Mouse (Mus musculus) stomach, postnatal 0 days (tissue): Measurements from ENCODE around the gene Utf1. TPM values are rescaled to one million over a fixed set of nuclear protein-coding genes. Genes with fewer than 3 reads are reported as not detected.
A peak's percentile ranks its signal among the peaks of the same experiment; 100 is the strongest.

Source experiments
- ATAC-seq: fragments of 200-750 bp; cut with Nextera tagmentation; 2 replicates; pipeline ENCODE4 v1.8.0; 2017; ENCODE audit not compliant: low FRiP score, low TSS enrichment
- DNase-seq: peaks from one replicate; pipeline ENCODE4 v3.0.0-alpha.2; 2016; ENCODE audit warnings: low spot score
- H3K27ac ChIP-seq: fragments of 300-500 bp; sonication (generic); replicated peaks from 2 replicates; pipeline ENCODE4 v1.5.1; 2014; ENCODE audit warnings: mild to moderate bottlenecking, control low read depth
- H3K27me3 ChIP-seq: fragments of 300-500 bp; sonication (generic); 2 replicates; pipeline ENCODE4 v1.6.1; 2014; ENCODE audit warnings: low read length; ENCODE audit not compliant: control insufficient read depth, insufficient read depth
- H3K36me3 ChIP-seq: fragments of 300-500 bp; sonication (generic); 2 replicates; pipeline ENCODE4 v1.6.1; 2014; ENCODE audit warnings: low read length, mixed read lengths; ENCODE audit not compliant: control insufficient read depth, insufficient read depth
- H3K4me1 ChIP-seq: fragments of 300-500 bp; sonication (generic); replicated peaks from 2 replicates; pipeline ENCODE4 v1.6.1; 2014; ENCODE audit warnings: antibody characterized with exemption; ENCODE audit not compliant: control insufficient read depth, insufficient read depth
- H3K4me2 ChIP-seq: fragments of 300-500 bp; sonication (generic); replicated peaks from 2 replicates; pipeline ENCODE4 v1.6.1; 2014; ENCODE audit warnings: low read depth, mild to moderate bottlenecking, control low read depth, moderate library complexity
- H3K4me3 ChIP-seq: fragments of 300-500 bp; sonication (generic); 2 replicates; pipeline ENCODE4 v1.5.1; 2014; ENCODE audit warnings: low read depth, low read length, control low read depth
- H3K9ac ChIP-seq: fragments of 300-500 bp; sonication (generic); 2 replicates; pipeline ENCODE4 v1.6.1; 2014; ENCODE audit warnings: mild to moderate bottlenecking, low read length, control low read depth, mixed read lengths
- H3K9me3 ChIP-seq: fragments of 300-500 bp; sonication (generic); 2 replicates; pipeline ENCODE4 v1.6.1; 2016; ENCODE audit warnings: low read length; ENCODE audit not compliant: control insufficient read depth
- CTCF ChIP-seq: IDR thresholded peaks from 2 replicates; pipeline ENCODE4 v1.5.1; 2016; ENCODE audit warnings: antibody characterized with exemption, low read depth, mild to moderate bottlenecking, moderate library complexity
- EP300 ChIP-seq: optimal IDR thresholded peaks from 2 replicates; pipeline ENCODE3; 2016; ENCODE audit warnings: antibody characterized with exemption
- WGBS: fragments of 180-500 bp; shearing (Covaris S2); extraction: QIAGEN DNeasy Blood & Tissue Kit; methylation state at CpG from one replicate; pipeline ENCODE4 v1.1.7; 2014; 5-methylcytosine and 5-hydroxymethylcytosine counted together
- polyA plus RNA-seq: library from polyadenylated mRNA; unstranded; fragments of >200 nt; fragmentation: Nextera tagmentation; extraction: Ambion mirVana; gene quantifications from 2 replicates; pipeline ENCODE4 v1.2.1, GENCODE M21; 2015

Gene Utf1
- polyA plus RNA-seq, 1 experiment from 2014 or later: not detected

- Histone ChIP-seq H3K4me2 (peak overlapping the region; percentile 76), H3K4me3 (peak overlapping the region; percentile 60), H3K27ac (peak overlapping the region; percentile 78), H3K36me3 (no peaks in the 10 kb centered on the region), H3K27me3 (no peaks in the 10 kb centered on the region; the same call in 1 of the 2 replicates), H3K9me3 (no peaks in the 10 kb centered on the region), H3K9ac (peak overlapping the region; percentile 52), H3K4me1 (no peaks in the 10 kb centered on the region)
- no peak for TF ChIP-seq CTCF
- TF ChIP-seq EP300: no peak
- ATAC-seq (peak; percentile 69), DNase-seq (peak; percentile 66)
- under 1% methylated on average over 14 of the region's 16 CpGs for WGBS
Measured at GRCm38 (mm10) chr7:139951079-139951478, 7.5 kb downstream of the Utf1 start.

- H3K27me3 ChIP-seq: no peaks in the 10 kb centered on the region
- 73% methylated on average over 6 of the region's 6 CpGs for WGBS
- H3K9me3 ChIP-seq: no peaks in the 10 kb centered on the region
- ATAC-seq (no peak), DNase-seq (no peak)
- TF ChIP-seq CTCF (no peak), EP300 (no peak)
- H3K4me3 ChIP-seq: no peak overlapping the region
- H3K4me2 ChIP-seq: no peak overlapping the region
- no peaks in the 10 kb centered on the region for H3K36me3 ChIP-seq
- no peak overlapping the region for H3K9ac ChIP-seq
- no peak overlapping the region for H3K27ac ChIP-seq
- H3K4me1 ChIP-seq: no peaks in the 10 kb centered on the region
Measured at GRCm38 (mm10) chr7:139951991-139952633, 8.5 kb downstream of the Utf1 start.

GRCm38 (mm10) chr7:139955505-139955904 is 11.9 kb downstream of the Utf1 start:
- no peaks in the 10 kb centered on the region for H3K27me3 ChIP-seq
- ATAC-seq (no peak), DNase-seq (no peak)
- H3K4me2 ChIP-seq: no peak overlapping the region
- no peak overlapping the region for H3K27ac ChIP-seq
- WGBS: 85% methylated on average over 4 of the region's 4 CpGs
- no peak overlapping the region for H3K4me3 ChIP-seq
- H3K36me3 ChIP-seq: no peaks in the 10 kb centered on the region
- no peaks in the 10 kb centered on the region for H3K9me3 ChIP-seq
- TF ChIP-seq EP300 (no peak), CTCF (no peak)
- H3K4me1 ChIP-seq: no peaks in the 10 kb centered on the region
- no peak overlapping the region for H3K9ac ChIP-seq

GRCm38 (mm10) chr7:139956658-139957057 is 13.1 kb downstream of the Utf1 start:
- no peak overlapping the region for H3K4me3 ChIP-seq
- no peak overlapping the region for H3K9ac ChIP-seq
- no peak overlapping the region for H3K27ac ChIP-seq
- WGBS: 88% methylated on average over 3 of the region's 3 CpGs
- TF ChIP-seq CTCF (no peak), EP300 (no peak)
- no peak for DNase-seq
- no peaks in the 10 kb centered on the region for H3K9me3 ChIP-seq
- no peaks in the 10 kb centered on the region for H3K4me1 ChIP-seq
- no peaks in the 10 kb centered on the region for H3K36me3 ChIP-seq
- no peak for ATAC-seq
- H3K27me3 ChIP-seq: no peaks in the 10 kb centered on the region
- H3K4me2 ChIP-seq: no peak overlapping the region

GRCm38 (mm10) chr7:139957437-139957836 is 13.8 kb downstream of the Utf1 start:
- H3K9me3 ChIP-seq: no peaks in the 10 kb centered on the region
- H3K4me2 ChIP-seq: no peak overlapping the region
- H3K4me3 ChIP-seq: no peak overlapping the region
- ATAC-seq: no peak
- no peak for DNase-seq
- H3K36me3 ChIP-seq: no peaks in the 10 kb centered on the region
- 55% methylated on average over 11 of the region's 11 CpGs for WGBS
- H3K4me1 ChIP-seq: no peaks in the 10 kb centered on the region
- H3K9ac ChIP-seq: no peak overlapping the region
- TF ChIP-seq EP300 (no peak), CTCF (no peak)
- H3K27ac ChIP-seq: no peak overlapping the region
- H3K27me3 ChIP-seq: no peaks in the 10 kb centered on the region

- no peak for DNase-seq
- Histone ChIP-seq H3K36me3 (no peaks in the 10 kb centered on the region), H3K27ac (no peak overlapping the region), H3K4me3 (no peak overlapping the region), H3K27me3 (no peaks in the 10 kb centered on the region), H3K4me1 (no peaks in the 10 kb centered on the region), H3K4me2 (no peak overlapping the region), H3K9me3 (no peaks in the 10 kb centered on the region), H3K9ac (0 out of 2 replicates have a peak overlapping the region, but pooled peaks have one; percentile 4)
- WGBS: 12% methylated on average over 11 of the region's 11 CpGs
- TF ChIP-seq EP300 (no peak), CTCF (no peak)
- no peak for ATAC-seq
Measured at GRCm38 (mm10) chr7:139957958-139958357, 14.4 kb downstream of the Utf1 start.
